Mouse (Mus musculus) limb, embryonic 14.5 days (tissue): ENCODE measurements around the gene Rfc1. TPM values are rescaled to one million over a fixed set of nuclear protein-coding genes. Genes with fewer than 3 reads are reported as not detected.

ENCODE experiments used
- ATAC-seq: fragments of 200-750 bp; cut with Nextera tagmentation; 2 replicates; pipeline ENCODE4 v1.8.0; 2017; ENCODE audit warnings: low read depth, moderate number of reproducible peaks, moderate TSS enrichment; ENCODE audit not compliant: low FRiP score
- DNase-seq: peaks from one replicate; pipeline ENCODE4 v3.0.0-alpha.2; 2015; ENCODE audit warnings: low spot score
- H3K27ac ChIP-seq: fragments of 300-500 bp; sonication (generic); replicated peaks from 2 replicates; pipeline ENCODE4 v1.5.1; 2014; ENCODE audit warnings: low read depth, mild to moderate bottlenecking, low read length, moderate library complexity, mixed read lengths
- H3K27me3 ChIP-seq: fragments of 300-500 bp; sonication (generic); 2 replicates; pipeline ENCODE4 v1.6.1; 2014; ENCODE audit warnings: low read length, mixed read lengths; ENCODE audit not compliant: control insufficient read depth, insufficient read depth
- H3K36me3 ChIP-seq: fragments of 300-500 bp; sonication (generic); 2 replicates; pipeline ENCODE4 v1.6.1; 2014; ENCODE audit warnings: mild to moderate bottlenecking, low read length, moderate library complexity, mixed read lengths; ENCODE audit not compliant: control insufficient read depth, insufficient read depth
- H3K4me1 ChIP-seq: fragments of 300-500 bp; sonication (generic); 2 replicates; pipeline ENCODE4 v1.6.1; 2014; ENCODE audit warnings: antibody characterized with exemption, low read length, mixed read lengths; ENCODE audit not compliant: control insufficient read depth, insufficient read depth
- H3K4me2 ChIP-seq: fragments of 300-500 bp; sonication (generic); replicated peaks from 2 replicates; pipeline ENCODE4 v1.6.1; 2014; ENCODE audit warnings: low read depth, mild to moderate bottlenecking, low read length, moderate library complexity; ENCODE audit not compliant: severe bottlenecking
- H3K4me3 ChIP-seq: fragments of 300-500 bp; sonication (generic); replicated peaks from 2 replicates; pipeline ENCODE4 v1.5.1; 2014; ENCODE audit warnings: low read length
- H3K9ac ChIP-seq: fragments of 300-500 bp; sonication (generic); 2 replicates; pipeline ENCODE4 v1.6.1; 2014; ENCODE audit warnings: mild to moderate bottlenecking, low read depth, low read length, moderate library complexity; ENCODE audit not compliant: severe bottlenecking
- H3K9me3 ChIP-seq: fragments of 300-500 bp; sonication (generic); 2 replicates; pipeline ENCODE4 v1.6.1; 2016; ENCODE audit warnings: low read length; ENCODE audit not compliant: control insufficient read depth
- POLR2A ChIP-seq: fragments of 200-500 bp; IDR thresholded peaks from 2 replicates; pipeline ENCODE4 v1.8.0; 2012; ENCODE audit warnings: inconsistent platforms, mild to moderate bottlenecking, moderate library complexity, borderline replicate concordance; ENCODE audit not compliant: insufficient read depth, insufficient read length; ENCODE audit errors: extremely low read depth
- WGBS: fragments of 180-500 bp; shearing (Covaris S2); extraction: QIAGEN DNeasy Blood & Tissue Kit; methylation state at CpG from one replicate; pipeline ENCODE4 v1.1.7; 2014; 5-methylcytosine and 5-hydroxymethylcytosine counted together
- polyA plus RNA-seq, 2 experiments: library from polyadenylated mRNA; depleted of rRNA in 1 of 2; stranded (reverse) in 1 of 2; unstranded in 1 of 2; fragments of >200 nt; fragmentation: Nextera tagmentation in 1 of 2; extraction: Ambion mirVana in 1 of 2; gene quantifications; 2 replicates each; pipeline versions ENCODE4 v1.2.1 to v1.2.3; 2012 to 2014

The Rfc1 gene
- polyA plus RNA-seq, 2 experiments = 50.1 to 92.1 TPM

DNA sequence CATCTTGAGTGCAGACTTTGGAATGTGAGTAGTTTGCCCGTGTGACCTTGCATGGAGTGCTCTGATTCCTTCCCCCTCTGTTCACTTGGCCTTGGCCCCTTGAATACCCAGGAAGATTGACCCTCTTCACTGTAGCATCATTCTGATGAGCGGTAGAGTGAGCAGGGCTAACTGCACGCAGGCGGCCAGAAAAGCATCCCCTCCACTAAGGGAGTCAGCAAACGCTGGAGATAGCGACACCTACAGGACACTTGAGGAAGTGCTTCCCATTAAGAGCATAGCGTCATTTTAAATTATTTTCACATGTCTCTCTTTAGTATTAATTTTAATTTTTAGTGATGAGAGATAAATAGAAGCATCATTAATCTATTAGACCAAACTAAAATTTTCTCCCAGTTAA is 122.1 kb downstream of the Rfc1 start:
- DNase-seq = no peak
- Histone ChIP-seq H3K36me3 (no peaks in the 10 kb centered on the region), H3K9me3 (no peaks in the 10 kb centered on the region), H3K27ac (no peak overlapping the region), H3K27me3 (no peaks in the 10 kb centered on the region), H3K9ac (no peak overlapping the region), H3K4me2 (no peak overlapping the region), H3K4me3 (no peak overlapping the region), H3K4me1 (no peaks in the 10 kb centered on the region)
- no peak for ATAC-seq
- TF ChIP-seq POLR2A = no peak
- whole genome bisulfite sequencing = 23% methylated on average over 7 of the region's 7 CpGs

Other genes with a start within 250 kb of the Rfc1 start
- 0.23 and 0.88 TPM in 2 replicates for gene Tmem156, start 243.5 kb downstream of the Rfc1 start, polyA plus RNA-seq (2012; rRNA removed)
- gene Tmem156, start 243.5 kb downstream of the Rfc1 start, polyA plus RNA-seq (2014; fragmentation: Nextera tagmentation; extraction: Ambion mirVana) = 0.23 and 1.1 TPM in 2 replicates
- gene Klhl5, start 228.1 kb downstream of the Rfc1 start, polyA plus RNA-seq (2012; rRNA removed) = 27.4 and 28.8 TPM in 2 replicates
- 20.4 and 23.2 TPM in 2 replicates for gene Klhl5, start 228.1 kb downstream of the Rfc1 start, polyA plus RNA-seq (2014; fragmentation: Nextera tagmentation; extraction: Ambion mirVana)
- 11.9 and 12.4 TPM in 2 replicates for gene Wdr19, start 136.0 kb downstream of the Rfc1 start, polyA plus RNA-seq (2012; rRNA removed)
- gene Wdr19, start 136.0 kb downstream of the Rfc1 start, polyA plus RNA-seq (2014; fragmentation: Nextera tagmentation; extraction: Ambion mirVana) = 8.4 and 11.4 TPM in 2 replicates
- 0.05 and 0.11 TPM in 2 replicates for gene Klb, start 12.6 kb upstream of the Rfc1 start, polyA plus RNA-seq (2012; rRNA removed)
- not detected in 2 replicates for gene Klb, start 12.6 kb upstream of the Rfc1 start, polyA plus RNA-seq (2014; fragmentation: Nextera tagmentation; extraction: Ambion mirVana)
- gene Rpl9, start 55.8 kb upstream of the Rfc1 start, polyA plus RNA-seq (2012; rRNA removed) = 912 and 1,134 TPM in 2 replicates
- 1,325 and 1,347 TPM in 2 replicates for gene Rpl9, start 55.8 kb upstream of the Rfc1 start, polyA plus RNA-seq (2014; fragmentation: Nextera tagmentation; extraction: Ambion mirVana)
- gene Lias, start 55.8 kb upstream of the Rfc1 start, polyA plus RNA-seq (2012; rRNA removed) = 27.9 and 36.8 TPM in 2 replicates
- 62.7 and 63.7 TPM in 2 replicates for gene Lias, start 55.8 kb upstream of the Rfc1 start, polyA plus RNA-seq (2014; fragmentation: Nextera tagmentation; extraction: Ambion mirVana)
- 83.8 and 98.8 TPM in 2 replicates for gene Ugdh, start 100.3 kb upstream of the Rfc1 start, polyA plus RNA-seq (2012; rRNA removed)
- 125 and 127 TPM in 2 replicates for gene Ugdh, start 100.3 kb upstream of the Rfc1 start, polyA plus RNA-seq (2014; fragmentation: Nextera tagmentation; extraction: Ambion mirVana)
- not detected in 2 replicates for gene Gm43552, start 157.2 kb upstream of the Rfc1 start, polyA plus RNA-seq (2012; rRNA removed)
- not detected in 2 replicates for gene Gm43552, start 157.2 kb upstream of the Rfc1 start, polyA plus RNA-seq (2014; fragmentation: Nextera tagmentation; extraction: Ambion mirVana)
- 76.7 and 93.7 TPM in 2 replicates for gene Smim14, start 201.5 kb upstream of the Rfc1 start, polyA plus RNA-seq (2012; rRNA removed)
- 137 and 138 TPM in 2 replicates for gene Smim14, start 201.5 kb upstream of the Rfc1 start, polyA plus RNA-seq (2014; fragmentation: Nextera tagmentation; extraction: Ambion mirVana)
- gene Ube2k, start 201.6 kb upstream of the Rfc1 start, polyA plus RNA-seq (2012; rRNA removed) = 70.9 and 107 TPM in 2 replicates
- 134 and 137 TPM in 2 replicates for gene Ube2k, start 201.6 kb upstream of the Rfc1 start, polyA plus RNA-seq (2014; fragmentation: Nextera tagmentation; extraction: Ambion mirVana)